8 mouse cellular contexts compared by ENCODE assay signal in genomic region chr4:89687961-89688803, GRCm38 (mm10). TPM values are rescaled to one million over a fixed set of nuclear protein-coding genes. Genes with fewer than 3 reads are reported as not detected.
A peak's percentile ranks its signal among the peaks of the same experiment; 100 is the strongest.
DNase-seq lines count a peak whose midpoint lies in the region; ATAC-seq lines count a peak whose summit lies in the region.

No protein-coding gene starts in this region.

- H3K27ac ChIP-seq in heart, embryonic 16.5 days (ENCODE audit: low read length) = no peak overlapping the region
- no peak overlapping the region for H3K27ac ChIP-seq in midbrain, embryonic 12.5 days (replicated peaks)

- peak overlapping the region; percentile 68 for H3K4me2 ChIP-seq in heart, embryonic 16.5 days (ENCODE audit: low read depth, low read length)
- H3K4me2 ChIP-seq in midbrain, embryonic 12.5 days (replicated peaks) = peak overlapping the region; percentile 67

- H3K27me3 ChIP-seq in heart, embryonic 16.5 days (ENCODE audit: control insufficient read depth, insufficient read depth, low read length) = peaks cover 26% of the 10 kb centered on the region
- H3K27me3 ChIP-seq in midbrain, embryonic 12.5 days = peaks cover 42% of the 10 kb centered on the region

- no peaks in the 10 kb centered on the region for H3K9me3 ChIP-seq in heart, embryonic 16.5 days (replicated peaks; ENCODE audit: control insufficient read depth, low read length)
- no peaks in the 10 kb centered on the region for H3K9me3 ChIP-seq in midbrain, embryonic 12.5 days

- peaks cover 2% of the 10 kb centered on the region; the same call in 1 of the 2 replicates for H3K4me1 ChIP-seq in heart, embryonic 16.5 days (ENCODE audit: control insufficient read depth, insufficient read depth, low read length)
- H3K4me1 ChIP-seq in midbrain, embryonic 12.5 days = peaks cover 16% of the 10 kb centered on the region; the same call in 1 of the 2 replicates

- peak; percentile 90 for ATAC-seq in heart, embryonic 16.5 days (replicated peaks; ENCODE audit: extremely low read depth, insufficient read depth, low FRiP score)
- peak; percentile 81 for ATAC-seq in midbrain, embryonic 12.5 days (ENCODE audit: low FRiP score, low read depth)

- DNase-seq in right cerebral cortex, postnatal 10 days (ENCODE audit: low spot score in 2 of 2) = peak; percentile 57 to 58
- DNase-seq in right cerebral cortex, postnatal 36 days (ENCODE audit: low spot score in 2 of 2) = no peak
- peak; percentile 64 for DNase-seq in embryo, embryonic 10.5 days (ENCODE audit: low spot score)
- DNase-seq in kidney, postnatal 10 days = peak; percentile 59
- DNase-seq in testis, postnatal 14 days (ENCODE audit: low spot score) = peak; percentile 83
- no peak for DNase-seq in spleen, postnatal 10 days (ENCODE audit: low spot score in 2 of 2)

- H3K36me3 ChIP-seq in heart, embryonic 16.5 days (ENCODE audit: control insufficient read depth, insufficient read depth) = no peaks in the 10 kb centered on the region
- no peaks in the 10 kb centered on the region for H3K36me3 ChIP-seq in midbrain, embryonic 12.5 days

- H3K9ac ChIP-seq in heart, embryonic 16.5 days (ENCODE audit: low read length) = peak overlapping the region; percentile 52
- H3K9ac ChIP-seq in midbrain, embryonic 12.5 days (replicated peaks) = peak overlapping the region; percentile 48

- under 1% methylated on average over 78 of the region's 78 CpGs for WGBS in heart, embryonic 16.5 days
- under 1% methylated on average over 78 of the region's 78 CpGs for WGBS in midbrain, embryonic 12.5 days

- H3K4me3 ChIP-seq in heart, embryonic 16.5 days (ENCODE audit: low read length) = peak overlapping the region; percentile 52
- H3K4me3 ChIP-seq in midbrain, embryonic 12.5 days = peak overlapping the region; percentile 63

RNA-seq across cellular contexts. Expression of gene Dmrta1, which starts 8.9 kb away (rescaled TPM):
- polyA plus RNA-seq in heart, embryonic 16.5 days (2015; fragmentation: Nextera tagmentation; extraction: Ambion mirVana) = 0.19 and 0.28 TPM in 2 replicates
- 1.3 and 2.1 TPM in 2 replicates for polyA plus RNA-seq in midbrain, embryonic 12.5 days (2016; fragmentation: Nextera tagmentation; extraction: Ambion mirVana)

Comparison
In these comparisons a context has a peak if more than half of its experiments do, and no peak if none do; other contexts are left out.
1. DNase-seq: peak in right cerebral cortex, postnatal 10 days (2 of 2), embryo, embryonic 10.5 days (single experiment), kidney, postnatal 10 days (single experiment) and testis, postnatal 14 days (single experiment); none in right cerebral cortex, postnatal 36 days (0 of 2) and spleen, postnatal 10 days (0 of 2).